Comparison of ENCODE assay signal across 8 mouse cellular contexts in the genomic region with DNA sequence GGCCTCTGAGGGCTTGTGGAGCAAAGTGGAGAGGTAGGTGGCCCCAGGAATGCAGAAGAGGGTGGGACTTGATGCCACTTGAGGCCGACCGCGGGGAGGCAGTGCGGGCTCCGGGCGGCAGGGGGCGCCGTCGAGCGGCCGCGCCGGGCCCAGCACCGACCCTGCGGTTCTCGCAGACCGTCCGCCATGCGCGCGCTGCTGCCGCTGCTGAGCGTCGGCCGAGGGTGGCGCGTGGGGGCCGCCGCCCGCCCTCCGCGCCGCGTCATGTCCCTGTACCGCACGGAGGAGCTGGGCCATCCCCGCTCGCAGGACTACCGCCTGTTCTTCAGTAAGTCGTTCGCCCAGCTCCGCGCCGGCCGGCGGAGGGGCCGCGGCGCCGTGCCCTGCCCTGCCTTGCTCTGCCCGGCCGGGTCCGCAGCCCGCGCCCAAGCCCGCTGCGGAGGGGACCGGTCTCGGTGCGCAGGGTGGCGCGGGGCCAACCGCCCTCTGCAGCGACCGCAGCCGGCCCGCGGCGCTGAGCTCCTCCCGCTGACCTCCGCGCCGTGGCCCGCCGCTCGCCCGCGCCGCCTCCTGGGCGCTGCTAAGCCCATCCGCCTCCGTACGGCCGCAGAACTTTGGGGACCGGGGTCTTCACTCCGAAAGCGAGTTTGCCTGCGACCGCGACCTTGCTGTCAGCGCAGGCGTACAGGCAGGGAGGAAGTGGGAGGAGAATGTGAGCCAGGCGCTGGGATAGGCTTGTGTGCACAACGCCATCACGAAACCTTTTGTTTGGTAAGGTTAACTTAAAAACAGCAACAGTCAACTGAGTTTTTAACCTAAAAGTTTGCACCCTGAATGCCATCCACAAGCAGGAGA. TPM values are rescaled to one million over a fixed set of nuclear protein-coding genes. Genes with fewer than 3 reads are reported as not detected.
DNase-seq lines count a peak whose midpoint lies in the region; ATAC-seq and TF ChIP-seq lines count a peak whose summit lies in the region.

A gene (plus strand): TSS at position 157 of the 855 bp plus-strand sequence.

- H3ac ChIP-seq in C2C12 (ENCODE audit: control insufficient read depth, insufficient read length, low read depth): peak within 1 kb of the TSS; percentile 71

- H3K9ac ChIP-seq in heart, embryonic 12.5 days: peak within 1 kb of the TSS; percentile 94
- peak within 1 kb of the TSS; percentile 96 for H3K9ac ChIP-seq in kidney, postnatal 0 days (ENCODE audit: low read depth, low read length)
- H3K9ac ChIP-seq in liver, embryonic 12.5 days: peak within 1 kb of the TSS; percentile 93
- peak within 1 kb of the TSS; percentile 88 for H3K9ac ChIP-seq in stomach, embryonic 15.5 days

- under 1% methylated on average over 89 of the region's 95 CpGs for WGBS in heart, embryonic 12.5 days
- WGBS in kidney, postnatal 0 days: under 1% methylated on average over 64 of the region's 95 CpGs
- WGBS in liver, embryonic 12.5 days (ENCODE audit: insufficient replicate concordance): under 1% methylated on average over 75 of the region's 95 CpGs
- WGBS in stomach, embryonic 15.5 days: under 1% methylated on average over 77 of the region's 95 CpGs

- H3K4me1 ChIP-seq in erythroblast, embryonic 14.5 days (ENCODE audit: control insufficient read depth): peaks cover 37% of the 10 kb centered on the region
- H3K4me1 ChIP-seq in heart, embryonic 12.5 days (replicated peaks): peaks cover 4% of the 10 kb centered on the region; the same call in 1 of the 2 replicates
- H3K4me1 ChIP-seq in kidney, postnatal 0 days (replicated peaks; ENCODE audit: insufficient read depth, low read length): no peaks in the 10 kb centered on the region
- H3K4me1 ChIP-seq in liver, embryonic 12.5 days: peaks cover 31% of the 10 kb centered on the region
- 0 out of 2 replicates have a peak, but pooled peaks cover 3% of the 10 kb centered on the region for H3K4me1 ChIP-seq in stomach, embryonic 15.5 days

- H3K9me3 ChIP-seq in erythroblast, embryonic 14.5 days (ENCODE audit: control insufficient read depth, low read length): no peaks in the 10 kb centered on the region
- 0 out of 2 replicates have a peak, but pooled peaks cover 7% of the 10 kb centered on the region for H3K9me3 ChIP-seq in heart, embryonic 12.5 days (replicated peaks)
- H3K9me3 ChIP-seq in kidney, postnatal 0 days (replicated peaks; ENCODE audit: low read length): no peaks in the 10 kb centered on the region
- no peaks in the 10 kb centered on the region for H3K9me3 ChIP-seq in liver, embryonic 12.5 days (replicated peaks)
- no peaks in the 10 kb centered on the region for H3K9me3 ChIP-seq in stomach, embryonic 15.5 days

- H3K36me3 ChIP-seq in C2C12 (ENCODE audit: control insufficient read depth, insufficient read depth): no peaks in the 10 kb centered on the region
- peaks cover 2% of the 10 kb centered on the region for H3K36me3 ChIP-seq in erythroblast, embryonic 14.5 days (ENCODE audit: control insufficient read depth)
- H3K36me3 ChIP-seq in heart, embryonic 12.5 days: peaks cover 9% of the 10 kb centered on the region
- H3K36me3 ChIP-seq in kidney, postnatal 0 days (ENCODE audit: insufficient read depth, low read length): no peaks in the 10 kb centered on the region
- peaks cover 3% of the 10 kb centered on the region; the same call in 1 of the 2 replicates for H3K36me3 ChIP-seq in liver, embryonic 12.5 days
- 0 out of 2 replicates have a peak, but pooled peaks cover 4% of the 10 kb centered on the region for H3K36me3 ChIP-seq in stomach, embryonic 15.5 days

- peak; percentile 98 for TF ChIP-seq CTCF in C2C12 (IDR thresholded peaks at IDR 0.05; ENCODE audit: control insufficient read depth, insufficient read depth, insufficient read length)
- peak; percentile 83 for TF ChIP-seq CTCF in brain, embryonic 14.5 days (IDR thresholded peaks at IDR 0.05; ENCODE audit: borderline replicate concordance, extremely low read depth, insufficient read depth, insufficient read length)
- TF ChIP-seq CTCF in kidney, postnatal 0 days (IDR thresholded peaks at IDR 0.05; ENCODE audit: low read depth): peak; percentile 58

- H3K4me2 ChIP-seq in heart, embryonic 12.5 days: peak within 1 kb of the TSS; percentile 82
- peak within 1 kb of the TSS; percentile 73 for H3K4me2 ChIP-seq in kidney, postnatal 0 days (ENCODE audit: low read length)
- H3K4me2 ChIP-seq in liver, embryonic 12.5 days: peak within 1 kb of the TSS; percentile 89
- H3K4me2 ChIP-seq in stomach, embryonic 15.5 days: peak within 1 kb of the TSS; percentile 72

- H3K27me3 ChIP-seq in C2C12 (ENCODE audit: control insufficient read depth, insufficient read depth, insufficient read length): no peaks in the 10 kb centered on the region
- H3K27me3 ChIP-seq in erythroblast, embryonic 14.5 days (ENCODE audit: control insufficient read depth): no peaks in the 10 kb centered on the region
- H3K27me3 ChIP-seq in heart, embryonic 12.5 days (replicated peaks): no peaks in the 10 kb centered on the region
- H3K27me3 ChIP-seq in kidney, postnatal 0 days (ENCODE audit: insufficient read depth, low read length): no peaks in the 10 kb centered on the region
- H3K27me3 ChIP-seq in liver, embryonic 12.5 days (replicated peaks): no peaks in the 10 kb centered on the region
- H3K27me3 ChIP-seq in stomach, embryonic 15.5 days (replicated peaks): no peaks in the 10 kb centered on the region

- H3K27ac ChIP-seq in heart, embryonic 12.5 days (ENCODE audit: poor library complexity, severe bottlenecking): peak within 1 kb of the TSS; percentile 97
- H3K27ac ChIP-seq in kidney, postnatal 0 days: peak within 1 kb of the TSS; percentile 99
- peak within 1 kb of the TSS; percentile 90 for H3K27ac ChIP-seq in liver, embryonic 12.5 days
- H3K27ac ChIP-seq in stomach, embryonic 15.5 days: peak within 1 kb of the TSS; percentile 97

- peak; percentile 59 for TF ChIP-seq POLR2A in brain, embryonic 14.5 days (IDR thresholded peaks at IDR 0.05; ENCODE audit: borderline replicate concordance, extremely low read depth, insufficient read depth, insufficient read length, poor library complexity, severe bottlenecking)

- peaks cover 18% of the 10 kb centered on the region for H3K79me2 ChIP-seq in C2C12 (ENCODE audit: control insufficient read depth, insufficient read depth)

- peaks cover 6% of the 10 kb centered on the region for H3K79me3 ChIP-seq in C2C12 (ENCODE audit: low read depth)

- H3K4me3 ChIP-seq in C2C12 (ENCODE audit: insufficient read depth, poor library complexity, severe bottlenecking): peak within 1 kb of the TSS; percentile 40
- H3K4me3 ChIP-seq in erythroblast, embryonic 14.5 days (replicated peaks): peak within 1 kb of the TSS; percentile 86
- H3K4me3 ChIP-seq in heart, embryonic 12.5 days: peak within 1 kb of the TSS; percentile 83
- H3K4me3 ChIP-seq in kidney, postnatal 0 days (replicated peaks; ENCODE audit: low read depth, low read length): peak within 1 kb of the TSS; percentile 73
- peak within 1 kb of the TSS; percentile 81 for H3K4me3 ChIP-seq in liver, embryonic 12.5 days
- H3K4me3 ChIP-seq in stomach, embryonic 15.5 days (replicated peaks): peak within 1 kb of the TSS; percentile 79

- ATAC-seq in heart, embryonic 12.5 days (ENCODE audit: insufficient number of reproducible peaks, low FRiP score): peak; percentile 91
- peak; percentile 94 for ATAC-seq in kidney, postnatal 0 days (replicated peaks; ENCODE audit: low FRiP score, low read depth)
- ATAC-seq in liver, embryonic 12.5 days: peak; percentile 89
- peak; percentile 92 for ATAC-seq in stomach, embryonic 15.5 days (ENCODE audit: insufficient read depth, low FRiP score, low read depth)

- DNase-seq in brain, embryonic 14.5 days (ENCODE audit: low read depth): peak; percentile 96
- DNase-seq in kidney, postnatal 0 days (ENCODE audit: low spot score): peak; percentile 95
- DNase-seq in natural killer cell, adult 2 months (ENCODE audit: low spot score in 2 of 2): peak; percentile 67 to 78

TF ChIP-seq in C2C12, 6 proteins besides CTCF, POLR2A, EP300 and RAD21:
- no peak for TF ChIP-seq USF1 (IDR thresholded peaks at IDR 0.05; ENCODE audit: low read depth)
- no peak for TF ChIP-seq CEBPB (IDR thresholded peaks at IDR 0.05; ENCODE audit: low read depth)
TF ChIP-seq in C2C12: peak in this region for 0.

RNA-seq across cellular contexts. Expression of the gene that starts here (rescaled TPM):
- polyA plus RNA-seq in C2C12 (2012; fragmentation: generic; extraction: Trizol): 41.2 TPM
- 34.5 and 41.8 TPM in 2 replicates for polyA plus RNA-seq in brain, embryonic 14.5 days (2012; rRNA removed)
- polyA plus RNA-seq in erythroblast, embryonic 14.5 days (2012): 1.3 and 1.5 TPM in 2 replicates
- 112 and 115 TPM in 2 replicates for polyA plus RNA-seq in heart, embryonic 12.5 days (2016; fragmentation: Nextera tagmentation; extraction: Ambion mirVana)
- polyA plus RNA-seq in kidney, postnatal 0 days (2015; fragmentation: Nextera tagmentation; extraction: Ambion mirVana): 141 and 144 TPM in 2 replicates
- 68.4 and 71.8 TPM in 2 replicates for polyA plus RNA-seq in liver, embryonic 12.5 days (2016; fragmentation: Nextera tagmentation; extraction: Ambion mirVana)
- polyA plus RNA-seq in stomach, embryonic 15.5 days (2015; fragmentation: Nextera tagmentation; extraction: Ambion mirVana): 95.6 and 103 TPM in 2 replicates

Comparison
In these comparisons a context has a peak if more than half of its experiments do, and no peak if none do; other contexts are left out.
1. Peak in every context shown above with its lines: DNase-seq, ATAC-seq, H3K4me3 ChIP-seq and H3K27ac ChIP-seq.
2. RNA of the gene that starts here (polyA plus RNA-seq): 141 to 144 TPM in kidney, postnatal 0 days, 112 to 115 TPM in heart, embryonic 12.5 days, 95.6 to 103 TPM in stomach, embryonic 15.5 days, 68.4 to 71.8 TPM in liver, embryonic 12.5 days, 34.5 to 41.8 TPM in brain, embryonic 14.5 days and 41.2 TPM in C2C12 (single experiment); 1.3 to 1.5 TPM in erythroblast, embryonic 14.5 days; every median in the first group is over 10 times any median in the second.